Mouse (Mus musculus) urinary bladder, postnatal 25 days (tissue): Measurements from ENCODE around the gene Arpc1b.
"Not testable (repeated sequence)": the region's sequence is repeated elsewhere in the genome, so short reads cannot be mapped to it uniquely, and the experiment has no call there.

Experiments
- DNase-seq: peaks from one replicate; pipeline ENCODE4 v3.0.0; 2022; ENCODE audit warnings: low spot score

Gene Arpc1b

DNA sequence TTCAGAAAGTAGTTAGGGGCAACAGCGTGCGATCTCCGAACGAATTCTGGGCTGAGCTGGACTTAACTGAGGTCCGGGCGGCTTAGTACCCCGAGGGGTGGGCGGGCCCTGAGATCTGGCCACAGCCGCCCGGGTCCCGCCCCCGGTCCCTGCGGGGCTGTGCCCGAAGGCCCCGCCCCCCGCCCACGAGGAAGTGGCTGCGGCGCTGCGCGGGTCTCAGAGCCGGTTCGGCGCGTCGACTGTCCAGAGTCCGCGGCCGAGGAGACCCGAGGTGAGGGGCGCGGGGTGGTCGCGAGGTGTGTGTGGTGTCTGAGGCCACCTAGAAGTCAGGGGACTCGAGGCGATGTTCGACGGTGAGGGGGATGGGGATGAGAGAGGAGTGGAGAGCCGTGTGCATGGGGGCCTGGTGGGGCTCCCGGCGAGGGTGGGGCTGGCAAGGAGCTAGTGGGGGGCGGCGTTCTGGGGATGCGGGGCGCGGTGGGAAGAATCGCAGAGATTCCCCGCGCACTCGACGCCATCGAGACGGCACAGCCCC, at the start of gene Arpc1b:
Arpc1b (plus strand) TSS at position 145 of the 535 bp plus-strand sequence.
- peak; percentile 75 for DNase-seq

DNA sequence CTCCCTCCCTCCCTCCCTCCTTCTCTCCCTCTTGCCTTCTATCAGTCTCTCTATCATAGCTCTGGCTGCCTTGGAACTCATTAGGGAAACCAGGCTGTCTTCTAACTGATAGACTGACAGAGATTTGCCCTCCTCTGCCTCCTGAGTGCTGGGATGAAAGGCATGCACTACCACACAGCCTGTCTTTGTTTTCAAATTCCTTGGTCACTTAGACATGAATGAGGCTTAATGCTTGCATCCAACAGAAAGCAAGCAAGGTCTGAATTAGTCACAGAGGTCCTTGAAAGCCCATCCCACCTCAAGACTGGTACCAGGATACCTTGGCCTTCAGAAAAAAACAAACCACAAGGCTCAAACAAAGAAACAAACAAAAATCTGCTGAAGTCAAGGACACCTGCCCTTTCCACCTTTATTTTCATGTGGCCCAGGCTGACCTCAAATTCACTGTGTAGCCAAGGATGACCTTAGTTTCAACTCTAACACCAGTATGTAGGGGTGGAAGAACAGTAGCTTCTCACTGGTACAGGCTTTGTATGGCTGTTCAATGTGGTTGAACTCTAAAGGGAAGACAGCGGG, 49.2 kb upstream of the Arpc1b start:
- no peak for DNase-seq

DNA sequence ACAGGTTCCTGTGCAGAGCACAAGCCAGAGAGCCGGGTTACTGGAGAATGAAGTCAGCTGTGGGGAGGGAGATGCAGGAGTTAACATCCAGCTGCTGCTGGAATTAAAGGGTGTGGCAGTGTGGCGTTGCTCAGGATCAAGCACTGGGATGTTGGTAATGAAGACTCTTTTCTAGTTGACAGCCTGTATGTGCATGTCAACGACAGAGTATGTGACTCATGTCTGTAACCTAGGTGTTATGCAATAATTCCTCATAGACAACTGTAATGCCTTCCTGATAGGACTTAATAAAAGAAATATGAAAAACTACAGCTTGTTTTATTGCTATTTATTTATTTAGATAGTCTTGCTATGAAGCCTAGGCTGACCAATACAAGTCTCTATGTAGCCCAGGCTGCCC, 45.2 kb upstream of the Arpc1b start:
- DNase-seq = no peak

DNA sequence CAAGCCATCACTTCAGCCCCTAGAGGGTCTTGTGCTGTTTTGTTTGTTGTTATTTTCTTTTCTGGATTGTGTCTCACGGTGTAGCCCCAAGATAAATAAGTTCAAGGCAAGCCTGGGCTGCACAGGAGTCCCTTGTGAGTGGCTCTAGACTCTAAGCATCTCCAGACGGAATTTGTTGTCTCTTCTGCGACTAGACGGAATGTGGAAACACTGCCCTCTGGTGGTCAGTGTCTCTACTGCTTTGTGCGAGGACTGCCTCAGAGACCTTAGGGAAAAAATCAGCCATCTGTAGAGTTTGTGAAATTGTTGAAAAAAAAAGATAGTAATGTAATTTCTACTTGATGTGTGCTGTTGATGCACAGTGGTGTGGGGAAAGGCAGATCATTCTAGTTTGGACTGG, 44.3 kb upstream of the Arpc1b start:
- DNase-seq = peak; percentile 78

DNA sequence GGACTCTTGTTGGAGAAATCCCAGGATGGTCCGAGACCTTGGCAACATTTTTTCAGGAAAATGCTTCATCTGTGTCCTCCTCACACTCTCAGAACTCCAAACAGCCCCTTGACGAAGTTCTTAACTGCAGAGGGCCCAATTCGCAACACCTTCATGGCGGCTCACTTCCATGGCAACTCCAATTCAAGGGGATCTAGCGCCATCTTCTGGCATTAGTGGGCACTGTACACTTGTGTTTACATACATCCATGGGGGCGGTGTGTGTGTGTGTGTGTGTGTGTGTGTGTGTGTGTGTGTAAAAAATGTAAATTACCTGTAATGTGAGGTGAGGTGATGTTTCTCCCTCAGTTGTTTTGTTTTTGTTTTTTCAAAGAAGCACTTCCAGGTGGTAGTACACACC, 42.7 kb upstream of the Arpc1b start:
- DNase-seq = no peak

DNA sequence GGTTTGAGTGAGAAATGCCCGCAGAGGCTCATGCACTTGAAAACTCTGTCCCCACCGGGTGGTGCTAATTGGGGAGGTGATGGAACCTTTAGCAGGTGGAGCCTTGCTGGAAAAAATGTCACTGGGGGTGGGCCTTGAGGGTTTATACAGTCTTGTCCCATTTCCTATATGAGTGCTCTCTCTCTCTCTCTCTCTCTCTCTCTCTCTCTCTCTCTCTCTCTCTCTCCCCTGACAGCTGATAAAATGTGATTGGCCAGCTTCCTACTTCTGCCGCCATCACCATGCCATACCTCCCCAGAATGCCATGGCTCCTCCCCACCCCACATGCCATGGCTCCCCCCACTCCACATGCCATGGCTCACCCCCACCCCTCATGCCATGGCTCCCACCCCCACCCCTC, 38.9 kb upstream of the Arpc1b start:
- DNase-seq = no peak

DNA sequence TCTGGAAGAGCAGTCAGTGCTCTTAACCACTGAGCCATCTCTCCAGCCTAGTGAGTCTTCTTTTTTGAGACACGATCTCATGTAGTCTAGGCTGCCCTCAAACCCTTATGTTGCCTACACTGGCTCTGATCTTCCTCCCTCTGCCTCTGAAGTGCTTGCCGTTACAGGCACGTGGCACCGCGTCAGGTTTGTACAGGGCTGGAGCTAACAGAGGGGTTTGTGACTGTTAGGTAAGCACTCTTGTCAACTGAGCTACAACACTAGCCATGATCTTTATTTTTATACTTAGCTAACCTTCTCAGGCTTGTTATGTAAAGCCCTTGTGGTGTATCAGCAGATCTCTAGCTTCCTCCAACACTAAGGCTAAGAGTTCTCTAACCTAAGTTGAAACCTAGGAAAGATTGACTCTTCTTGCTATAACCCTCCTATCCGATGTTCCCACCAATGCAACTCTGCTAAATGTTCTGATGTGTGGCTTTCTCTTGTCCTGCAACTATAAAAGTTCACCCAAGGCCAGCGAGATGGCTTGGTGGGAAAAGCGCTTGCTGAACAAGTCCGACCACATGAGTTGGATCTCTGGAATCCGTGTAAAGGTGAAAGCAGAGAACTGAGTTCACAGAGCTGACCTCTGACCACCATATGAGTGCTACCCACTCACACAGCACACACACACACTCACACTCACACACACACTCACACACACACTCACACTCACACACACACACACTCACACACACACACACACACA, 32.0 kb upstream of the Arpc1b start:
- DNase-seq = peak; percentile 52

DNA sequence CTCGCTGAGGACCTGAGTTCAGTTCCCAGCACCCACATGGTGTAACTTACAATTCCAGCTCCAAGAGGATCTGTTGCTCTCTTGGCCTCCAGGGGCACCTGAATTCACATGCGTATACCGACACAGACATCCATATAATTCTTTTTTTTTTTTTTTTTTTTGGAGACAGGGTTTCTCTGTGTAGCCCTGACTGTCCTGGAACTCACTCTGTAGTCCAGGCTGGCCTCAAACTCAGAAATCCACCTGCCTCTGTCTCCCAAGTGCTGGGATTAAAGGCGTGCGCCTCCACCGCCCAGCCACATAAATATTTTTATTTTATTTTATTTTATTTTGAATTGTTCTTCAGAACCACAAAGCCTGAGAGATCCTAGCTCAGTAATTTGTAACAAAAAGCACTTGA, 30.8 kb upstream of the Arpc1b start:
- DNase-seq = not testable (repeated sequence)

DNA sequence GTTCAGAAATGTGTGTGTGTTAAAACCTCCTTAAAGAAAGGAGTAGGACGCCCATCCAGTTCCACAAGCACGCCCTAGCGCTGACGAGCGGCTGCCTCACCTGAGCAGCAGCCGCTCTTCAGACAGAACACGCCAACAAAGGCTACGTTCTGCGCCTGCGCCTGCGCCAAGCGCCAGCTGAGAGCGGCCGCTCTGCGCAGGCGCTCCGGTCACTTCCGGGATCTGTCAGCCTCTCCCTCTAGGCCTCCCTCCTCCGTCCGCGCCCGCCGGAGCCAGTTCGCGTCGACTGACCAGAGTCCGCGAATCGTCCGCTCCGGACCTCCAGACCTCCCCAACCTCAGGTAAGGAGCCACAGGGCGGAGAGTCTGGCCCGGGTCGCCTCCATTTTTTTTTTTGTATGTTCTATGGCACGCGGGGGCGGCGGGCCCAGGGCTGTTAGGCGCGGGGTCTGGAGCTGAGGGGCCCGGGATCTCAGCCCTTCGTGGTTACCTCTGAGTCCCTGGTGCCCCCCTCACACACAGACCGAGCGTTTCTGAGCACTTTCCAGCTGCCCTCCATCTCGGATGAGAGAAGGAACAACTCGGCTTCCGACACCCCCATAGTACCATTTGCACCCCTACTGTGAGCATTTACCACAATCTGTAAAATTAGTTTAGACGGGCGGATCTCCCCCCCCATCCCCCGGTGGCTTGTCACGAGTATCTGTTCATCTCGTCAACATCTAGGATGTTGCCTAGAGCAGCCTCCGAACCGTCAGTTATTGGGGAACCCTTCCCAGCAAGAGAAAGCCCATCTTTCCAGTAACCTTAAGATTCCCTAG, 30.2 kb upstream of the Arpc1b start, which contains the start of the genes Arpc1a and Kpna7:
Arpc1a (plus strand) TSS at position 199 of the 820 bp plus-strand sequence.
Kpna7 (minus strand) TSS at position 399 of the 820 bp plus-strand sequence.
- DNase-seq = peak; percentile 96

DNA sequence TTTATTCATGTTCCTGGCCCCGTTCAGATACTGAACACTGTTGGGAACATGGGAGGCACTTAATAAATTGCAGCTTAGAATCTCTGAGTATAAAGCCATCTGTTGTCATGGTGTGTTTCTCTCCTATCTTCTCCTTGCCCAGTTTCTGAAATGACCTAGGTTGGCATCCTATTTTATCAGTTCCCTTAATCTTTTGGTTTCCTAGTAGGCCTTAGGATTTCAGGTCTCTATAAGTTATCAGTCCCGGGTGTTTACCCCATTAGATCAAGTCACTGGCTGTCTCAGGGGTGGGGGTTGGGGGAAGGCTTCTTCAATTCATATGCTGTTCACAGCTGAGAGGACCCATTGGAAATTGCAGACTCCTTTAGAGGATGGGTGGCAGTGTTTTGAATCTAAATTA, 29.2 kb upstream of the Arpc1b start:
- DNase-seq = no peak

DNA sequence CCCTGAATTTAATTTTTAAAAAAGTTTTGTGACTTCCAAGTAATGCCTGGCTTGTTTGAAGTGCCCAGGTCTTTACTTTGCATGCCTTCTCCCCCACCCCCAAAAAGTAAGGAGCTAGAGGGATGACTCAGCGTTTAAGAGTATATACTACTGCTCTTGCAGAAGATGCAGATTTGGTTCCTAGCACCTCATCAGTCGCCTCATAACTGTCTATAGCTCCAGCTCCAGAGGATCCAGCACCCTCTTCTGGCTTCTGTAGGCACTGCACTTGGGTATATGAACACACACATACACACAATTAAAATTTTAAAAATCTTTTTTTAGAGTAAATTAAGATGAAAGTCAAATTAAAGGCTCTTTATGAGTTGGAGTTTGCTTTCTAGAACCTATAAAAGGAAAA, 25.8 kb upstream of the Arpc1b start:
- no peak for DNase-seq

DNA sequence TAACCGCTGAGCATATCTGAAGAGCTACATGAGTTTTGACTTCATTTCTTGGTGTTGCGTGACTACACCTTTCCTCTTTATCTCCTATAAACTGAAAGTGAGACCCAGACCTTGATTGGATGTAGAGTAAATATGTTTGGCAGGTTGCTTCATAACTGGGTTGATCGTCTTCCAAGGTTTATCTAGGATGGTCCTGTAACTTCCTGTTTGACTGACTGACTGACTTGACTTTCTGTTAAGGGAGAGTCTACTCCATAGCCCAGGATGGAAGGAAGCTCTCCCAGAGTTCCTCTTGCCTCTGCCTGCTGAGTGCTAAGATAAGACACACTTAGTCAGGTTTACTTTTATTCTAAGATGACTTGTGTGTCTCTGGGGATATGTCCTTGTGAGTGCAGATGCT, 24.1 kb upstream of the Arpc1b start:
- DNase-seq = no peak

DNA sequence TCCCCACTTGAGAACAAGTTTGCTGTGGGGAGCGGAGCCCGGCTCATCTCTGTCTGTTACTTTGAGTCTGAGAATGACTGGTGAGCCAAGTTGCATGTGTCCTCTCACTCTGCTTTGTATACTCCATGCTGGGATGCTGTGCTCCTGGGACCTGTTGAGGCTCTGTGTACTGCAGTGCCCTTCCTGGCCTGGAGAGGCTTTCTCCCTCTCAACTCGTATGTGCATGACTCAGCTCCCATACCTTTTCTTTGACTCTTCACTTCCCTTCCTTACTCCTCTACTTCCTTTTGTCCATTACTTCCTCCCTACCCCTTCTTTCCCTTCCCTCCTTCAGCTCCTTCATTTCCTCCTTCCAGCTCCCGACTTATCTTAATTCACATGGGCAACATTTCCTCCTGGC, 17.8 kb upstream of the Arpc1b start:
- DNase-seq = no peak

DNA sequence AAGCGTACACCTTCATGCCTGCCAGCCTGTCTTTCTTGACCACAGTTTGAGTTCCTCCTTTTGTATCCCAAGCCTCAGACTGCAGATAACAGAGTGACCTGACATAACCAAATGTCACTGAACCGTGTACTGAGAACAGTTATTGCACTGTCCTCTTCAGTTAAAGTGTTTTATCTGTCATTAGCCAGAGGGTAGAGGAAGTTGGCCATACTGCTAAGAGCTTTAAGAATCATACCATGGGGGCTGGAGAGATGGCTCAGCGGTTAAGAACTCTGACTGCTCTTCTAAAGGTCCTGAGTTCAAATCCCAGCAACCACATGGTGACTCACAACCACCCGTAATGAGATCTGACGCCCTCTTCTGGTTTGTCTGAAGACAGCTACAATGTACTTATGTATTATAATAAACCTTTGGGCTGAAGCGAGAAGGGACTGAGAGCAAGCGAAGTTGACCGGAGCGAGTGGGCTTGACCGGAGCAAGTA, 15.6 kb upstream of the Arpc1b start:
- no peak for DNase-seq

DNA sequence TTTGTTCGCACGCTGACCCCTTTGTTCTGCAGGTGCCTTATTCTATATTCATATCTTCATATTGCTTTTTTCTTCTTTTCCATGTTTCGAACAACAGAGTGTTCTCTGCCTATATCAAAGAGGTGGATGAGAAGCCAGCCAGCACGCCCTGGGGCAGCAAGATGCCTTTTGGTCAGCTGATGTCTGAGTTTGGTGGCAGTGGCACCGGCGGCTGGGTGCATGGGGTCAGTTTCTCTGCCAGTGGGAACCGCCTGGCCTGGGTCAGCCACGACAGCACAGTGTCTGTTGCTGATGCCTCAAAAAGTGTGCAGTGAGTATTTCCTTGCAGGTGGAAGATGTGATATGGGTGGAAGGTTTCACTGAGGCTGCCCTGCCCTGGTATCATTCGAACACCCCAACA, 13.1 kb upstream of the Arpc1b start:
- DNase-seq = no peak

DNA sequence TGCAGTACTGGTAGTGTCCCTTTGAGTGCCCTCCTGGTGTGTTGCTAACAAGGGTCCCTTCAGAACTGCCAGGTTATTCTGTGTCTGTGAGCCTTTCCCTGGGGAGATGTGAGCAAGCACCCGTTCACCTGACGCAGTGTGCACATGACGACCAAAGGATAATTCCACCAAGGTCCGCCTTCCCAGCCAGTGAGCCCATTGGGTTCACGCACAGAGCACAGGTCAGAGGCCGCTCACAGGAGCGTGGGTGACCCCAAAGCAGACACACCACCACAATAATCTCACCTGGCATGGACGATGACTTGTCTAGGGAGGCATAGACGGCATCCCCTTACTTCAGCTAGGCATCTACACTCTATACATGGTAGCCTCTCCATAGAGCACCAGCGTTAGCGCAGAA, 12.6 kb upstream of the Arpc1b start:
- DNase-seq = not testable (repeated sequence)

DNA sequence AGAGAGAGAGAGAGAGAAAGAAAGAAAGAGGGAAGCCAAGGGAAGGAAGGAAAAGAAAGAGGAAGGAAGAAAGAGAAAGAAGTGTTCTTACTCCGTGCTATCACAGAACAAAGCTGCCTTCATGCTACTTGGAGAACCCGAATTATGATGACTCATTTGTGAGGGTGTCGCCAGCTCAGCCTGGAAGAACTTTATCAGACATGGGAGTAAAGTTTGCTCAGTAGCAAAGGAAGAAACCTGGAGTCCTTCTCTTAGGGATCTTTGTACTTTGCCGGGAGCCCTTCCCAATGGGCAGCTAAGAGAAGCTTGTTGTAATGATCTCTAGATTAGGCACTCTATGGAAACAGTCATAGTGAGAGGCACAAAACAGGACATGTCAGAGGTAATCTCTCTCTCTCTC, 11.3 kb upstream of the Arpc1b start:
- no peak for DNase-seq

DNA sequence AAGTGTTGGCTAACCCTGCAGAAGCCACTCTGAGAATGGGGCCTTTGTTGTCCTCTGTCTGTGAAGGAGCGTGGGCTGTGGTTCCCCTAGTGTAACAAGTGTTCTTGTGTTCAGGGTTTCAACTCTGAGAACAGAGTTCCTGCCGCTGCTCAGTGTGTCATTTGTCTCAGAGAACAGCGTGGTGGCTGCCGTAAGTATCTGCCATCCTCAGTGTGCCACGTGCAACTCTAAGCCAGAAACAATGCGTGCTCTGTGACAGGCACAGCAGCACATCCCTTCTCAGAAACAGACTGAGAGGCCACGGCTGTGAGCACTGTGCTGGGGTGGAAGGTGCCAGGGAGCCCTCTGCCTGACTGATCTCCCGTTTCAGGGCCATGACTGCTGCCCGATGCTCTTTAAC, 9.7 kb upstream of the Arpc1b start:
- no peak for DNase-seq

DNA sequence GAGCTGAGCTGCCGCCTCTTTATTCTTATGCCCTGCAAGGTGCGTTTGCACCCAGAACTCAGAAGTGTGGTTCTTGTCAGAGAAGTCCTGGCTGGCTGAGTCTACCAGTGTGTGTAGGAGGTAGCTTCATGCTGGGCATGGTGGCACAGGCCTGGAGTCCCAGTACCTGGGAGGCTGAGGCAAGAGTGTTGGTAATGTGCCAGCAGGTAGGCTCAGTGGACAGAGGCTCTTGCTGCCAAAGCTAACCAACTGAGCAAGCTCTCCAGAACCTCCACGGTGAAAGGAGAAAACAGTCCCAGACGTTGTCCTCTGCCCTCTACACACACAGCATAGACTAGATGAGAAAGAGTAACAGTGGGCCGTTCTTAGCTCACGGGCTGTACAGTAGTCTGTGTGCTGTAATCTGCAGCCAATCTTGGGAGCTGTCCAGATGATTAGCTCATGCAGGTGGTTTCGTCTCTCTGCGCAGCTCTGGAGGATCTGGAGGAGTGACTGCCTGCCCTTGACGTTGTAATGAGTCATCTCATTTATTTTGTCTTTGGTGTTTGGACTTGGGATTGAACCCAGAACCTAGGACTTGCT, 8.2 kb upstream of the Arpc1b start:
- no peak for DNase-seq

DNA sequence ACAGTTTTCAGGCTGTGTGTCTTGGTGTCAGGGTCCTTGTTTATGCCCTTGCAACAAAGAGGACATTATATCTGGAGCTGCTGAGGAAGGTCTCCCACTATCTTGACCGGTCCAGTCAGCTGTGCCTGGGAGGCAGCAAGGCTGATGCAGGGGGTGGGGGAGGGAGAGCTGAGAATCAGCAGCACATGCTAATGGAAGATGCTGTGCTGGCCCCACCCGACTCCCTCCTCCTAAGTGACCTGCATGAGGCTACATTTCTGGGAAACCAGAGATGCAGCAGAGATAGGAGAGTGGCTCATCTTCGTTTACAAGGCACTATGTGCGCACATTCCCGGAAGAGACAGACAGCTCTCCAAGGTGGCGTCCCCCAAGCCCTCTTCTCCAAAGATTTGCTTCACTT, 3.6 kb upstream of the Arpc1b start:
- no peak for DNase-seq

DNA sequence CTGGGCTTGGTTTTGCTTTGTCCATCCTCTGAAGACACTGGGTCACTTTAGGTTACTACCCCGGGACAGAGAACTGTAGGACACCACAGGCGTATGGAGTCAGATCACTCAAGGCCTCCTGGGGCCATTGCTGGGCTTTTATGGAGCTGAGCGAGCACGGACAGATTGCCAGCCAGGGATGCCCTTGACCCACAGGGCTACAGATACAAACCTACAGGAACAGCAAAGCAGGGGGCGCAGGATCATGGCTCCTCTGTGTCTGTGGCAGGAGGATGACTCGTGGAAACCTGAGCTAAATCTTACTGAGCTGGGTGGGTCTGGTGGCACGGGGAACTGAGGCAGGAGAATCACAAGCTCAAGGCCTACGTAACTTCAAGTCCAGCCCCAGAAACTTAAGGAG, 1.4 kb upstream of the Arpc1b start:
- no peak for DNase-seq

DNA sequence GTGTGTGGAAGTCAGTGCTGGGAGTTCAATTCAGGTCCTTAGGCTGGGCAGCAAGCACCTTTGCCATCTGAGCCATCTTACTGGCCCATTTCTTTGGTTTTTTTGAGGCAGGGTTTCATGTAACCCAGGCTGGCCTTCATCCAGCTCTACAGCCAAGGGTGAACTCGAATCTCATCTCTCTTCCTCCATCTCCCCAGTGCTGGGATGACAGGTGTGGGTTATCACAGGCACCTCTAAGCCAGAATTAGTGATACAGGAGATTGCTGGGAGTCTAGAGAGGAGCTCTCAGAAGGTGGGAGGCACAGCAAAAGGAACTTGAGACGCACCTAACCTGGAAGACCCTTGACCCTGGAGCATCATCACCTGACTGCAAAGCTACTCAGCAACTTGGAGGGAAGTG, 599 bp upstream of the Arpc1b start:
- DNase-seq = no peak
